Mouse (Mus musculus): ENCODE results near the gene Rpl36-ps4. TPM values are rescaled to one million over a fixed set of nuclear protein-coding genes. Genes with fewer than 3 reads are reported as not detected.
"Not testable (repeated sequence)": the region's sequence is repeated elsewhere in the genome, so short reads cannot be mapped to it uniquely, and the experiment has no call there.

Rpl36-ps4 gene
- polyA plus RNA-seq, 1 experiment: not detected

- DNase-seq (ENCODE audit: low read depth): peak; percentile 85
These were observed 28.3 kb downstream of the Rpl36-ps4 start for GRCm38 (mm10) chr17:87948965-87949584.

GRCm38 (mm10) chr17:87954618-87955124, 33.9 kb downstream of the Rpl36-ps4 start:
- DNase-seq (ENCODE audit: low read depth): not testable (repeated sequence)

More at GRCm38 (mm10) chr17:87948965-87949584, 28.3 kb downstream of the Rpl36-ps4 start:
- TF ChIP-seq CTCF (IDR thresholded peaks at IDR 0.05; ENCODE audit: borderline replicate concordance, extremely low read depth, insufficient read depth, insufficient read length) (peak; percentile 100), POLR2A (IDR thresholded peaks at IDR 0.05; ENCODE audit: borderline replicate concordance, extremely low read depth, insufficient read depth, insufficient read length, poor library complexity, severe bottlenecking) (no peak)

GRCm38 (mm10) chr17:87957096-87957840, 36.5 kb downstream of the Rpl36-ps4 start:
- DNase-seq (ENCODE audit: low read depth): no peak
- TF ChIP-seq CTCF (IDR thresholded peaks at IDR 0.05; ENCODE audit: borderline replicate concordance, extremely low read depth, insufficient read depth, insufficient read length) (no peak), POLR2A (IDR thresholded peaks at IDR 0.05; ENCODE audit: borderline replicate concordance, extremely low read depth, insufficient read depth, insufficient read length, poor library complexity, severe bottlenecking) (no peak)

GRCm38 (mm10) chr17:87958283-87958682, 37.5 kb downstream of the Rpl36-ps4 start:
- TF ChIP-seq CTCF (IDR thresholded peaks at IDR 0.05; ENCODE audit: borderline replicate concordance, extremely low read depth, insufficient read depth, insufficient read length): 0 out of 2 replicates have a peak, but pooled peaks have one; percentile 24
- TF ChIP-seq POLR2A (IDR thresholded peaks at IDR 0.05; ENCODE audit: borderline replicate concordance, extremely low read depth, insufficient read depth, insufficient read length, poor library complexity, severe bottlenecking): no peak
- no peak for DNase-seq (ENCODE audit: low read depth)

- not testable (repeated sequence) for DNase-seq (ENCODE audit: low read depth)
These were observed 38.6 kb downstream of the Rpl36-ps4 start for GRCm38 (mm10) chr17:87959406-87959805.

- not testable (repeated sequence) for DNase-seq (ENCODE audit: low read depth)
These were observed 39.2 kb downstream of the Rpl36-ps4 start for GRCm38 (mm10) chr17:87959931-87960330.

GRCm38 (mm10) chr17:87963081-87964075, 42.6 kb downstream of the Rpl36-ps4 start:
- DNase-seq (ENCODE audit: low read depth): no peak
- no peak for TF ChIP-seq POLR2A (IDR thresholded peaks at IDR 0.05; ENCODE audit: borderline replicate concordance, extremely low read depth, insufficient read depth, insufficient read length, poor library complexity, severe bottlenecking)
- TF ChIP-seq CTCF (IDR thresholded peaks at IDR 0.05; ENCODE audit: borderline replicate concordance, extremely low read depth, insufficient read depth, insufficient read length): no peak

GRCm38 (mm10) chr17:87968483-87968926, 47.7 kb downstream of the Rpl36-ps4 start:
- DNase-seq (ENCODE audit: low read depth): not testable (repeated sequence)

Other genes with a start within 250 kb of the Rpl36-ps4 start
- 38.3 and 39.1 TPM in 2 replicates for gene Msh2, start 248.6 kb upstream of the Rpl36-ps4 start, polyA plus RNA-seq (2012; rRNA removed)
- 1.4 and 2.1 TPM in 2 replicates for gene Kcnk12, start 123.0 kb upstream of the Rpl36-ps4 start, polyA plus RNA-seq (2012; rRNA removed)
- 14.0 and 19.8 TPM in 2 replicates for gene Msh6, start 54.1 kb downstream of the Rpl36-ps4 start, polyA plus RNA-seq (2012; rRNA removed)
- 81.0 and 95.2 TPM in 2 replicates for gene Fbxo11, start 144.3 kb downstream of the Rpl36-ps4 start, polyA plus RNA-seq (2012; rRNA removed)

Data from brain, embryonic 14.5 days (tissue).